Mouse (Mus musculus): ENCODE measurements around the gene Pld2. TPM values are rescaled to one million over a fixed set of nuclear protein-coding genes. Genes with fewer than 3 reads are reported as not detected.

The Pld2 gene
- polyA plus RNA-seq, 1 experiment = 19.7 TPM

DNA sequence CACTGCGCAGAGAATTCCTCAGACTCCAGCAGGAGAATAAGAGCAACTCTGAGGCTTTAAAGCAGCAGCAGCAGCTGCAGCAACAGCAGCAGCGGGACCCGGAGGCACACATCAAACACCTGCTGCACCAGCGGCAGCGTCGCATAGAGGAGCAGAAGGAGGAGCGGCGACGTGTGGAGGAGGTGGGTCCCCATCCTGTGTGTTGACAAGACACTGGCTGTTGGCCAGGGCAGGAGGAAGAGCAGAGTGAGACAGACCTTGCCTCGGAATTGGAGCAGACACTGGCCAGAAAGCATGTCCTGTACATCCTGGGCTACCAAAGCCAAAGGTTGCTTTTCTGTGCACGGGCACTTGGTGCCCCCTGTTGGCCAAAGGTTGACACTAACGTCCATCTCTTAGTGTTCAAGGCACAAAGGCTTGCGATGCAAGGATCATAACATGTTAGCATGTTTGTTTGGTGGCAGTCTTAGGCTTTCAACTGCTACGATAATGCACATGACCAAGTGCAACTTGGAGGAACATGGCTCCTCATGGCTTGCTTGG lies 65.2 kb downstream of the Pld2 start:
- Histone ChIP-seq H3K4me3 (ENCODE audit: insufficient read depth, low read length) (no peak overlapping the region), H3K27ac (ENCODE audit: insufficient read depth, low read length) (no peak overlapping the region), H3K4me1 (ENCODE audit: control insufficient read depth, insufficient read depth, low read length) (no peaks in the 10 kb centered on the region)
- TF ChIP-seq POLR2A (IDR thresholded peaks at IDR 0.05; ENCODE audit: low read depth, low read length) (no peak), CTCF (IDR thresholded peaks at IDR 0.05; ENCODE audit: borderline replicate concordance, insufficient read depth, low read length) (peak; percentile 91)

DNA sequence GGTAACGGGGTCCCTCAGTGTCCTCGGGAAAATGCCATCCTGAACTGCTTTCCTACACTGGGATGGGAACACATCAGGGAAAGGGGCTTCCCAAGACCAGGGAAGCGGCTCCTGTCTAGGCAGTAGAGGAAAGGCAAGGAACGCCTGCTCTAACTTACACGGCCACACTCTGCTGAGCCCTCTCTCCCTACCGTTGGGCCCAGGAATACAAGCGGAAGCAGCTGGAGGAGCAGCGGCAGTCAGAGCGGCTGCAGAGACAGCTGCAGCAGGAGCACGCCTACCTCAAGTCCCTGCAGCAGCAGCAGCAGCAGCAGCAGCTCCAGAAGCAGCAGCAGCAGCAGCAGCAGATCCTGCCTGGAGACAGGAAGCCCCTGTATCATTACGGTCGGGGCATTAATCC lies 66.9 kb downstream of the Pld2 start:
- H3K27ac ChIP-seq (ENCODE audit: insufficient read depth, low read length) = no peak overlapping the region
- H3K4me3 ChIP-seq (ENCODE audit: insufficient read depth, low read length) = no peak overlapping the region
- H3K4me1 ChIP-seq (ENCODE audit: control insufficient read depth, insufficient read depth, low read length) = no peaks in the 10 kb centered on the region
- no peak for TF ChIP-seq POLR2A (IDR thresholded peaks at IDR 0.05; ENCODE audit: low read depth, low read length)
- no peak for TF ChIP-seq CTCF (IDR thresholded peaks at IDR 0.05; ENCODE audit: borderline replicate concordance, insufficient read depth, low read length)

DNA sequence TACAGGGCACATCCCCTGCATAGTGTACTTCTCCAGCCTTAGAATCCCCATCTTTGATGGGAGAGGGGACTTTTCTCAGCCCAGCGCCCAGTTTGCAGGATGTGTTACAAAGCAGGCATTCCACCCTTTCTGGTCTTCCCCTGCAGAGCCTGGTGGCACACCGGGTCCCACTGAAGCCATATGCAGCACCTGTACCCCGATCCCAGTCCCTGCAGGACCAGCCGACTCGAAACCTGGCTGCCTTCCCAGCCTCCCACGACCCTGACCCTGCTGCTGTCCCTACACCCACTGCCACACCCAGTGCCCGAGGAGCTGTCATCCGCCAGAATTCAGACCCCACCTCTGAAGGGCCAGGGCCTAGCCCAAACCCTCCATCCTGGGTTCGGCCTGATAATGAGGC lies 67.7 kb downstream of the Pld2 start:
- Histone ChIP-seq H3K27ac (ENCODE audit: insufficient read depth, low read length) (no peak overlapping the region), H3K4me3 (ENCODE audit: insufficient read depth, low read length) (no peak overlapping the region), H3K4me1 (ENCODE audit: control insufficient read depth, insufficient read depth, low read length) (no peaks in the 10 kb centered on the region)
- TF ChIP-seq POLR2A (IDR thresholded peaks at IDR 0.05; ENCODE audit: low read depth, low read length) = no peak
- TF ChIP-seq CTCF (IDR thresholded peaks at IDR 0.05; ENCODE audit: borderline replicate concordance, insufficient read depth, low read length) = no peak

Other genes with a start within 250 kb of the Pld2 start
- not detected in 2 replicates for gene Alox12e, start 217.4 kb upstream of the Pld2 start, polyA plus RNA-seq (2011; ENCODE audit: insufficient read length, low read depth, missing spikeins)
- gene Alox15, start 188.0 kb upstream of the Pld2 start, polyA plus RNA-seq (2011; ENCODE audit: insufficient read length, low read depth, missing spikeins) = not detected in 2 replicates
- 24.3 and 27.5 TPM in 2 replicates for gene Pelp1, start 130.0 kb upstream of the Pld2 start, polyA plus RNA-seq (2011; ENCODE audit: insufficient read length, low read depth, missing spikeins)
- 9.1 and 10.1 TPM in 2 replicates for gene Arrb2, start 107.4 kb upstream of the Pld2 start, polyA plus RNA-seq (2011; ENCODE audit: insufficient read length, low read depth, missing spikeins)
- gene Med11, start 88.1 kb upstream of the Pld2 start, polyA plus RNA-seq (2011; ENCODE audit: insufficient read length, low read depth, missing spikeins) = 14.0 and 14.1 TPM in 2 replicates
- 0.19 and 0.20 TPM in 2 replicates for gene Zmynd15, start 80.6 kb upstream of the Pld2 start, polyA plus RNA-seq (2011; ENCODE audit: insufficient read length, low read depth, missing spikeins)
- gene Cxcl16, start 80.1 kb upstream of the Pld2 start, polyA plus RNA-seq (2011; ENCODE audit: insufficient read length, low read depth, missing spikeins) = 4.1 and 6.0 TPM in 2 replicates
- not detected in 2 replicates for gene Tm4sf5, start 34.8 kb upstream of the Pld2 start, polyA plus RNA-seq (2011; ENCODE audit: insufficient read length, low read depth, missing spikeins)
- gene Vmo1, start 25.4 kb upstream of the Pld2 start, polyA plus RNA-seq (2011; ENCODE audit: insufficient read length, low read depth, missing spikeins) = 0.79 TPM in 1 of 2 replicates, not detected in the other
- not detected in 2 replicates for gene Gltpd2, start 20.9 kb upstream of the Pld2 start, polyA plus RNA-seq (2011; ENCODE audit: insufficient read length, low read depth, missing spikeins)
- 162 and 177 TPM in 2 replicates for gene Psmb6, start 14.7 kb upstream of the Pld2 start, polyA plus RNA-seq (2011; ENCODE audit: insufficient read length, low read depth, missing spikeins)
- gene Gm40193, start 7.1 kb upstream of the Pld2 start, polyA plus RNA-seq (2011; ENCODE audit: insufficient read length, low read depth, missing spikeins) = not detected in 2 replicates
- gene Mink1, start 22.8 kb downstream of the Pld2 start, polyA plus RNA-seq (2011; ENCODE audit: insufficient read length, low read depth, missing spikeins) = 36.2 and 37.0 TPM in 2 replicates
- not detected in 2 replicates for gene 4930544D05Rik, start 75.8 kb downstream of the Pld2 start, polyA plus RNA-seq (2011; ENCODE audit: insufficient read length, low read depth, missing spikeins)
- gene Chrne, start 79.2 kb downstream of the Pld2 start, polyA plus RNA-seq (2011; ENCODE audit: insufficient read length, low read depth, missing spikeins) = not detected in 2 replicates
- not detected in 2 replicates for gene Gp1ba, start 99.1 kb downstream of the Pld2 start, polyA plus RNA-seq (2011; ENCODE audit: insufficient read length, low read depth, missing spikeins)
- gene Rnf167, start 107.2 kb downstream of the Pld2 start, polyA plus RNA-seq (2011; ENCODE audit: insufficient read length, low read depth, missing spikeins) = 14.9 and 19.5 TPM in 2 replicates
- gene Slc25a11, start 107.4 kb downstream of the Pld2 start, polyA plus RNA-seq (2011; ENCODE audit: insufficient read length, low read depth, missing spikeins) = 75.9 and 81.1 TPM in 2 replicates
- gene Pfn1, start 114.6 kb downstream of the Pld2 start, polyA plus RNA-seq (2011; ENCODE audit: insufficient read length, low read depth, missing spikeins) = 1,131 and 1,278 TPM in 2 replicates
- gene Eno3, start 117.1 kb downstream of the Pld2 start, polyA plus RNA-seq (2011; ENCODE audit: insufficient read length, low read depth, missing spikeins) = 15.6 and 31.0 TPM in 2 replicates
- 91.1 and 106 TPM in 2 replicates for gene Spag7, start 129.4 kb downstream of the Pld2 start, polyA plus RNA-seq (2011; ENCODE audit: insufficient read length, low read depth, missing spikeins)
- gene Camta2, start 148.0 kb downstream of the Pld2 start, polyA plus RNA-seq (2011; ENCODE audit: insufficient read length, low read depth, missing spikeins) = 15.3 and 16.4 TPM in 2 replicates
- 1.2 and 2.4 TPM in 2 replicates for gene Inca1, start 160.1 kb downstream of the Pld2 start, polyA plus RNA-seq (2011; ENCODE audit: insufficient read length, low read depth, missing spikeins)
- 88.5 and 112 TPM in 2 replicates for gene Kif1c, start 160.5 kb downstream of the Pld2 start, polyA plus RNA-seq (2011; ENCODE audit: insufficient read length, low read depth, missing spikeins)
- gene Zfp3, start 224.1 kb downstream of the Pld2 start, polyA plus RNA-seq (2011; ENCODE audit: insufficient read length, low read depth, missing spikeins) = 1.5 and 2.5 TPM in 2 replicates

Data from embryonic fibroblast, embryonic 13.5 days (primary cell).